Comparison of ENCODE assay signal across 24 mouse cellular contexts in the genomic region with DNA sequence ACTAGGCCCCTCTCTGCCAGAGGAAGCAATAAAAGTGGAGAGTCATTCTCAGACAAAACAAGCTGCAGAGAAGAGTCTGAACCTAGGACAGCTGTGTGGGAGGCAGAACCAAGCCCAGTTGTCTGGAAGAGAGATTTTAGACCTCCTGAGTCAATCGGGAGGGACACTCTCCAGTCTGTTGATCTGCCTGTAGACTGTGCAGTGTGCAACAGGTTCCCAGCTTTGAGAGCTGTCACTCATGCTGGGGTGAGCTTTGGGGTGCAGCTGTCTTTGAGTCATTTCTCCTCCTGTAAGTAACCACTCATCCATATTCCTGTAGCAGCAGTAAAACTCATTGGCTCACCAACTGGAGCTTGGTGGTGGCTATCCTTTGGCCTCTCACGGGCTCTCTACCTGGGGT. TPM values are rescaled to one million over a fixed set of nuclear protein-coding genes. Genes with fewer than 3 reads are reported as not detected.
A peak's percentile ranks its signal among the peaks of the same experiment; 100 is the strongest.
DNase-seq lines count a peak whose midpoint lies in the region; ATAC-seq lines count a peak whose summit lies in the region.
"Had no signal": no experiment of that assay in that cellular context is flagged by ENCODE, and none has a peak within 500 bp of the region (broad histone marks: within the 10 kb centered on the region; RNA-seq: fewer than 3 reads in every experiment).

No protein-coding gene starts in this region.

- peaks cover 6% of the 10 kb centered on the region; the same call in 1 of the 2 replicates for H3K9me3 ChIP-seq in embryonic facial prominence, embryonic 14.5 days (ENCODE audit: control insufficient read depth, low read length)
- H3K9me3 ChIP-seq in embryonic facial prominence, embryonic 10.5 days = no peaks in the 10 kb centered on the region
- no peaks in the 10 kb centered on the region for H3K9me3 ChIP-seq in kidney, embryonic 15.5 days (replicated peaks)
- peaks cover 6% of the 10 kb centered on the region; the same call in 1 of the 2 replicates for H3K9me3 ChIP-seq in limb, embryonic 13.5 days
- no peaks in the 10 kb centered on the region for H3K9me3 ChIP-seq in limb, embryonic 10.5 days (replicated peaks)
- H3K9me3 ChIP-seq: embryonic facial prominence, embryonic 13.5 days; forebrain, embryonic 15.5 days; G1E had no signal

- 0 out of 2 replicates have a peak, but pooled peaks have one; percentile 57 for ATAC-seq in embryonic facial prominence, embryonic 14.5 days (ENCODE audit: low read depth)
- ATAC-seq in kidney, embryonic 15.5 days (replicated peaks; ENCODE audit: low FRiP score) = 0 out of 2 replicates have a peak, but pooled peaks have one; percentile 22
- ATAC-seq in limb, embryonic 13.5 days (ENCODE audit: low FRiP score, low read depth) = 0 out of 2 replicates have a peak, but pooled peaks have one; percentile 24
- ATAC-seq: activated CD4-positive, CD25-positive, alpha-beta regulatory T cell, adult 4 months; CD4-positive, CD25-positive, alpha-beta regulatory T cell, adult 4 months; forebrain, embryonic 13.5 days; forebrain, embryonic 15.5 days; forebrain, postnatal 0 days; Patski had no signal

- no peaks in the 10 kb centered on the region for H3K27me3 ChIP-seq in embryonic facial prominence, embryonic 14.5 days (replicated peaks; ENCODE audit: control insufficient read depth, insufficient read depth, low read length)
- no peaks in the 10 kb centered on the region for H3K27me3 ChIP-seq in embryonic facial prominence, embryonic 10.5 days (replicated peaks; ENCODE audit: low read depth, poor library complexity, severe bottlenecking)
- H3K27me3 ChIP-seq in kidney, embryonic 15.5 days = no peaks in the 10 kb centered on the region
- H3K27me3 ChIP-seq in limb, embryonic 13.5 days = no peaks in the 10 kb centered on the region
- no peaks in the 10 kb centered on the region for H3K27me3 ChIP-seq in limb, embryonic 10.5 days (ENCODE audit: low read depth, poor library complexity, severe bottlenecking)
- H3K27me3 ChIP-seq: CH12.LX; embryonic facial prominence, embryonic 13.5 days; forebrain, embryonic 13.5 days; forebrain, embryonic 15.5 days had no signal

- no peak overlapping the region for H3K4me2 ChIP-seq in embryonic facial prominence, embryonic 14.5 days (ENCODE audit: low read depth, low read length)
- no peak overlapping the region for H3K4me2 ChIP-seq in kidney, embryonic 15.5 days
- no peak overlapping the region for H3K4me2 ChIP-seq in limb, embryonic 13.5 days (replicated peaks)
- H3K4me2 ChIP-seq: embryonic facial prominence, embryonic 13.5 days; forebrain, embryonic 13.5 days; forebrain, embryonic 15.5 days had no signal

- H3K27ac ChIP-seq in embryonic facial prominence, embryonic 14.5 days (replicated peaks; ENCODE audit: low read depth, low read length) = no peak overlapping the region
- no peak overlapping the region for H3K27ac ChIP-seq in embryonic facial prominence, embryonic 10.5 days (replicated peaks)
- H3K27ac ChIP-seq in kidney, embryonic 15.5 days = no peak overlapping the region
- H3K27ac ChIP-seq in limb, embryonic 13.5 days = no peak overlapping the region
- no peak overlapping the region for H3K27ac ChIP-seq in limb, embryonic 10.5 days
- H3K27ac ChIP-seq: embryonic facial prominence, embryonic 13.5 days; forebrain, embryonic 13.5 days; forebrain, embryonic 15.5 days had no signal

- 70% methylated on average over 2 of the region's 2 CpGs for WGBS in embryonic facial prominence, embryonic 14.5 days
- WGBS in embryonic facial prominence, embryonic 10.5 days = 85% methylated on average over 2 of the region's 2 CpGs
- WGBS in kidney, embryonic 15.5 days = 61% methylated on average over 2 of the region's 2 CpGs
- 77% methylated on average over 2 of the region's 2 CpGs for WGBS in limb, embryonic 13.5 days
- WGBS in limb, embryonic 10.5 days = 81% methylated on average over 2 of the region's 2 CpGs

- H3K4me3 ChIP-seq in embryonic facial prominence, embryonic 14.5 days (ENCODE audit: low read depth, low read length) = no peak overlapping the region
- H3K4me3 ChIP-seq in embryonic facial prominence, embryonic 10.5 days = no peak overlapping the region
- H3K4me3 ChIP-seq in kidney, embryonic 15.5 days (replicated peaks) = no peak overlapping the region
- H3K4me3 ChIP-seq in limb, embryonic 13.5 days = no peak overlapping the region
- no peak overlapping the region for H3K4me3 ChIP-seq in limb, embryonic 10.5 days
- H3K4me3 ChIP-seq: embryonic facial prominence, embryonic 13.5 days; forebrain, embryonic 13.5 days; forebrain, embryonic 15.5 days had no signal

- no peak overlapping the region for H3K9ac ChIP-seq in embryonic facial prominence, embryonic 14.5 days (ENCODE audit: low read depth, low read length)
- H3K9ac ChIP-seq in kidney, embryonic 15.5 days = no peak overlapping the region
- H3K9ac ChIP-seq in limb, embryonic 13.5 days = no peak overlapping the region
- H3K9ac ChIP-seq: embryonic facial prominence, embryonic 13.5 days; forebrain, embryonic 13.5 days; forebrain, embryonic 15.5 days; forebrain, postnatal 0 days had no signal

- no peak for DNase-seq in embryonic facial prominence, embryonic 14.5 days (ENCODE audit: low spot score)
- no peak for DNase-seq in embryonic facial prominence, embryonic 10.5 days (ENCODE audit: low spot score)
- no peak for DNase-seq in kidney, adult 18-20 months
- no peak for DNase-seq in limb, embryonic 10.5 days (ENCODE audit: low spot score)
- DNase-seq: adrenal gland, adult 8-10 months; adrenal gland, postnatal 14 days; adrenal gland, postnatal 36 days; B cell, adult 2 months; cerebellum, adult 11-12 months; cerebellum, adult 2 months; cerebellum, adult 9-10 months; cerebellum, postnatal 10 days; cerebellum, postnatal 25 days; forebrain, postnatal 0 days had no signal

- no peaks in the 10 kb centered on the region for H3K4me1 ChIP-seq in embryonic facial prominence, embryonic 14.5 days (ENCODE audit: control insufficient read depth, insufficient read depth, low read length)
- H3K4me1 ChIP-seq in embryonic facial prominence, embryonic 10.5 days = no peaks in the 10 kb centered on the region
- H3K4me1 ChIP-seq in kidney, embryonic 15.5 days = 0 out of 2 replicates have a peak, but pooled peaks cover 2% of the 10 kb centered on the region
- no peaks in the 10 kb centered on the region for H3K4me1 ChIP-seq in limb, embryonic 13.5 days
- H3K4me1 ChIP-seq in limb, embryonic 10.5 days = no peaks in the 10 kb centered on the region
- H3K4me1 ChIP-seq: embryonic facial prominence, embryonic 13.5 days; forebrain, embryonic 13.5 days had no signal

- H3K36me3 ChIP-seq in embryonic facial prominence, embryonic 14.5 days (ENCODE audit: control insufficient read depth, insufficient read depth, low read length) = no peaks in the 10 kb centered on the region
- H3K36me3 ChIP-seq in embryonic facial prominence, embryonic 10.5 days (replicated peaks) = no peaks in the 10 kb centered on the region
- H3K36me3 ChIP-seq in kidney, embryonic 15.5 days = no peaks in the 10 kb centered on the region
- H3K36me3 ChIP-seq in limb, embryonic 13.5 days = no peaks in the 10 kb centered on the region
- H3K36me3 ChIP-seq in limb, embryonic 10.5 days = no peaks in the 10 kb centered on the region
- H3K36me3 ChIP-seq: embryonic facial prominence, embryonic 13.5 days; forebrain, embryonic 15.5 days; G1E had no signal

RNA-seq across cellular contexts. Expression of a gene that starts 33.2 kb away (rescaled TPM):
- polyA plus RNA-seq in embryonic facial prominence, embryonic 14.5 days (2014; fragmentation: Nextera tagmentation; extraction: Ambion mirVana) = 1.3 and 2.7 TPM in 2 replicates
- polyA plus RNA-seq in embryonic facial prominence, embryonic 10.5 days (2016; fragmentation: Nextera tagmentation; extraction: Ambion mirVana) = 1.3 and 1.7 TPM in 2 replicates
- 0.17 and 0.67 TPM in 2 replicates for polyA plus RNA-seq in kidney, embryonic 15.5 days (2015; fragmentation: Nextera tagmentation; extraction: Ambion mirVana)
- polyA plus RNA-seq in limb, embryonic 13.5 days (2015; fragmentation: Nextera tagmentation; extraction: Ambion mirVana) = 2.1 and 2.7 TPM in 2 replicates
- 0.34 and 0.78 TPM in 2 replicates for polyA plus RNA-seq in limb, embryonic 10.5 days (2016; fragmentation: Nextera tagmentation; extraction: Ambion mirVana)
- polyA plus RNA-seq: CD4-positive, CD25-positive, alpha-beta regulatory T cell, adult 4 months; G1E; Patski had no signal
